Mouse (Mus musculus) regulatory T cell (primary cell): ENCODE measurements at regions not wholly inside any gene's neighbourhood (a gene's known extent, or its start where the extent isn't known, plus 50 kb on each side); places are given as distances from the start of the nearest gene placed in this dataset.

ENCODE experiments used
- in situ Hi-C: fragments of 300-600 bp; cut with MboI, MseI; formaldehyde crosslinking; loops from one replicate; pipeline ENCODE4 v1.15.1; 2025; ENCODE audit warnings: high pct_unique_total_duplicates

- in situ Hi-C loops, result no loop called here
Measured at GRCm38 (mm10) chr15:7691251-7691650, 119.4 kb upstream of the Gdnf start.

- in situ Hi-C loops, result no loop called here
Measured at GRCm38 (mm10) chr15:7692096-7692495, 118.5 kb upstream of the Gdnf start.

DNA sequence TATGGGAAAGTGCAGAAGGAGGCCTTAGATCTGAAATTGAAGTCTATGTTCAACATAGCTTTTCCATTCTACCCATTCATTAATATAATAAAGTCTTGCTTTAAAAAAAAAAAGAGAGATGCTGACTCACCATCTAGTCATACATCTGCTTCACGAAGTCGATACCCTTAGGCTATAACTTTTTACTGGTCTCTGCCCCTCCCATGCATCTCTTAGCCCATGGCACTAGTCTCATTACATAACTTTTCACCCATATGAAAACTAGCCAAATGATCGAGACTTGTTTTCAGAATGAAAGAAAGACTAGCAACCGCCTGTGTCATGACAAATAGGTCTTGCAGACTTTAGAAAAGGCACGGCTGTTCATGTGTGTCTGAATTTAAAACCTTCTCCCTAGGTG lies 116.6 kb upstream of the Gdnf start:
- in situ Hi-C loops, result no loop called here

DNA sequence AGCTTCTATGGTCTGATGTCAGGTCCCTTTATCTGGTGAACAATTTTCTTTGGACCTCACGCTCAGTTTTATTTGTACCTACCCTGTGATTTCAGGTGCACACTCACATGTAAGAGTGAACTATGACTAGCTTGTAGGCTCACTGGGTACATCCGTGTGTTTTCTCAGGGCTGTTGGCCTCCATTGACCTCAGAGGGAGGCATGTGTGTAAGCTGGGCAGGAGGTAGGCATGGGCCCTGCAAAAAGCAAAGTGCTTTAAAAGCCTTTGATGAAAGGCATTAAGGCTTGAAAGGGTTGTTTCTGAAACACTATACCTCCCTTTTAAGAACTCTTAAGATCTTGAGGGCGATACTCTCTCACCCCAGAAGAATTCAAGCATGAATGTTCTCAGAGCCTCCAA lies 112.9 kb upstream of the Gdnf start:
- in situ Hi-C loops, result no loop called here

GRCm38 (mm10) chr15:7708836-7709235 lies 101.8 kb upstream of the Gdnf start:
- in situ Hi-C loops, result no loop called here

- in situ Hi-C loops, result no loop called here
Measured at GRCm38 (mm10) chr15:7714641-7715040, 96.0 kb upstream of the Gdnf start.

- in situ Hi-C loops, result no loop called here
Measured at GRCm38 (mm10) chr15:7716188-7716587, 94.5 kb upstream of the Gdnf start.

DNA sequence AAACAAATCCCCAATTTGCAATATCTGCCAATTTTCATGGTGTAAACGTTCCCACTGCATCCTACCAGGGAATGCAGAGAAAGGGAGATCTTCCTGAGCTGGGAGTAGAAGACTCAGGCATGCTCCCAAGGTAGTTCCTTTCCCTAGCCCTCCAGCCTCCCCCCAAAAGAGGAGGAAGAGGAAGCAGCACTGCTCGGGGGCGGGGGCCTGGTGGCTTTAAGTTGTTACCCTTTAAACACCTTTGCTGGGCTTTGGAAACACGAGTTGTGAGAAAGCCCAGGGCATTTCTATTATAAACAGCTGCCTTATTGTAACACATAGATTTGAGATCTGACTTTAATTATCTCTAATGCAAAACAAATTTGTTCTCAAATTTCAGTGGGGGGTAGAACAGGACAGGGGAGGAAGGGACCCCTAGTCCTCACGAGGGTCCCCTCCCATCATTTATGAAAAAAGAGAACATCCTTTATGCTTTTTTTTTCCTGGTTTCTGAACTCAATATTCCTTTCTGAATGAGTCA lies 87.4 kb upstream of the Gdnf start:
- in situ Hi-C loops, result no loop called here

DNA sequence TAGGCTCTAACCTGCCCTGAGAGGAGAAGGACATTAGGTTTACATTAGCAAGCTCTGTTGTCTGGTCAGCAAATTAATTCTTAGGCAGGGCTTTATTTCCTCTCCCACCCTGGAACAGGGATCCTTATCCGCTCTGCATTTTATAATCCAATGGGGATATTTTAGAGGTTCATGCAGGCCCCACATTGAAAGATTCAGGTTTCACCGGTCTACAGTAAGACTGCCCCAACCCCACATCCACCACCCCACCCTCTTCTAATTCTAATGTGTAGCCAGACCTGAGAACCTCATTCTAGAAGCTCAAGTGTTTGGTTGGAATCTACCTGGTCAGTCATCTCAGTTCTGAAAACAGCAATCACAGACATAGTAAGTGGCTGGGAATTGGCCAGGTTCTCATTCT lies 86.9 kb upstream of the Gdnf start:
- in situ Hi-C loops, result no loop called here

- in situ Hi-C loops, result no loop called here
Measured at GRCm38 (mm10) chr15:7725505-7725904, 85.1 kb upstream of the Gdnf start.

DNA sequence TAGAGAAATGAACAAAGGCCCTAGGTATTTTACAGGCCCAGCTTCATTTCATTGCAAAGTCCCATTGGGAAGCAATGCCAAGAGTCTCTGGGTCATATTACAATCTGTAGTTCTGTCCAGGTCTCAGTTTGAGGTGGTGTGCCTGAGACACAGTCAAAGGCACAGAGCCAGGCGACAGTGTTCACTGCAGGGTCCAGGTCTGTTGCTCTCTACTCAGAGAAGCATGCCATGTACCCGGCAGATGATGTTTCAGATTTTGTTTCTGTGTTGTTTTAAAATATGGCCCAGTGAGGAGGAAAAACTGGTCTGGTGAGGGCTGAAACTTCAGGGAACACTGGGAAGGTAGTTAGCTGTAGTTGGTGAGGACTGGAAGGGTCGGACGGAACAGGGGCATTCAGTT lies 63.1 kb upstream of the Gdnf start:
- in situ Hi-C loops, result no loop called here

DNA sequence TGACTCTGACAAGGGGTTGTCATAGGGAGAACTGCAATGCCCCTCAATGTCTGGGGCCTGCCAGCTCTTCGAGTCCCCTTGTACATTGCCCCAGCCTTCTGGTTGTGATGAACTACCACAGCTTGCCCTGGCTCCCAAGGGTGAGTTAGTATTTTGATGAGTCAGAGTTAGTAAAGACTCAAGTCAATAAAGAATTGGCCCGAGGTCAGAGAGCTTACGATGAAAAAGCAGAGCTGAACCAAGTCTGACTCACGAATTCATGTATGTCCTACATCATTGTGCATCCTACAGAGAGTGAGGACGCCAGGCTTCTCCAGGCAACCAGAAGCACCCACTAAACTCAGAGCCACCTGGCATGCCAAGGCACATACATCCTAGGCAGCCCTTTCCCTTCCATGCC lies 60.2 kb upstream of the Gdnf start:
- in situ Hi-C loops, result no loop called here
